Mouse (Mus musculus) adrenal gland, postnatal 10 days (tissue): Measurements from ENCODE around the gene Mast3. TPM values are rescaled to one million over a fixed set of nuclear protein-coding genes. Genes with fewer than 3 reads are reported as not detected.

ENCODE experiments used
- DNase-seq: peaks from one replicate; pipeline ENCODE4 v3.0.0; 2021; ENCODE audit warnings: mixed read lengths
- total RNA-seq, 2 experiments: library from RNA; stranded (reverse); gene quantifications; 2 replicates each; pipeline ENCODE4 v1.2.3; 2021

Mast3 gene
- total RNA-seq, 2 experiments from 2014 or later = 17.7 to 22.8 TPM

DNA sequence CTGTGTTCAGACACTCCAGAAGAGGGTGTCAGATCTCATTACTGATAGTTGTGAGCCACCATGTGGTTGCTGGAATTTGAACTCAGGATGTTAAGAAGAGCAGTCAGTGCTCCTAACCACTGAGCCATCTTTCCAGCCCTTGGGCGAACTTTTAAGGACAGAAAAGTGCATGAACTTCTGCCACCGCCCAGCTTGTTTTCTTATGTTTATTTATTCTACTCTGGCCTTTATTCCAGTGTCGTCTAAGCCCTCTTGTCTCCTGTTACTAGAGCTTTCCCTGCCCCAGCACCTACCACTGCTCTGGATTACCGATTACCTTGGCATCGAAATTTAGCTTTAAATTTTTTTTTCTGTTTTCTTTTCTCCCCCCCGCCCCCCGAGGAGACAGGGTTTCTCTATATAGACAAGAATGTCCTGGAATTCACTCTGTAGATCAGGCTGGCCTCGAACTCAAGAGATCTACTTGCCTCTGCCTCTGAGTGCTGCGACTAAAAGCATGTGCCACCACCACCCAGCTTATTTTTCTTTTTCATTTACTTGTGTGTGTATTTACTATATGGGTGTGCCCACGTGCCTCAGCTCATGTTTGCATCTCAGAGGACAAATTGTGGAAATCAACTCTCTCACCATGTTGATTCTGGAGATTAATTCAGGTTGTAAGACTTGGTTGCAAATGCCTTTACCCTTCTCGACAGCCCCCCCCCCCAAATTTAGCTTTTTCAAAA, 1.9 kb downstream of the Mast3 start:
- DNase-seq = no peak

DNA sequence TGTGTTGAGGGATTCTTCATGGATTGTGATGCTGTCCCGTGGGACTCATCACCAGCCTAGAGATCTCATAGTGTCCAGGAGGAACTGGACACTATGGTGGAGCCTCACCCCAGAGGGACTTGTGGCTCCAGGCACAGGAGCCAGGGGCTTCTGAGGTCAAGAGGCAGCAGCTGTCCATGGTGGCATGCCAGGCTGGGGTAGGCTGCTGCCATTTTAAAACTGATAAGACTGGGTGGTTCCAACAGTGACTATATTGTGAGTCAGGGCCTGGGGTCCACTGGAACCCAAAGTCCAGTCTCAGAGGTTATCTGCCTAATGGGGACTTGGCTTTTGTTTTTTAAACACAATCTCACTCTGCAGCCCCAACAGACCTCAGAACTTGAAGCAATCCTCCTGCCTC, 3.0 kb downstream of the Mast3 start:
- DNase-seq = no peak

DNA sequence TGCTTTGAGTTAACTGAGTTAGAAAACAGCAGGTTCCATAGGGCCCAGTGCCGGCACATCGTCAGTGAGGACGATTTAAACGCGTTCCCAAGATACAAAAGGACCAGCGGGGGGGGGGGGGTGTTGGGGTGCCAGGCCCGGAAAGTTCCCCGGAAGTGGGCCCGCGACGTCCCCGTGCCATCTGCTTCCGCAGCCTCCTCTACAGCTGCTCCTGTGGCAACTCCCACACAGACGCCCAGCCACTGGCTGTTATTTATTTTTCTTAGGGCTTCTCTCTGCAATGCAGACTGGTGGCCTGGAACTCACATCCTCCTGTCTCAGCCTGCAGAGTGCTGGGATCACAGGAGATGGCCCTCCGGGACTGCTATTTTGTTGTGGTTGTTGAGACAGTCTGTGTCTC, 3.7 kb downstream of the Mast3 start:
- no peak for DNase-seq

DNA sequence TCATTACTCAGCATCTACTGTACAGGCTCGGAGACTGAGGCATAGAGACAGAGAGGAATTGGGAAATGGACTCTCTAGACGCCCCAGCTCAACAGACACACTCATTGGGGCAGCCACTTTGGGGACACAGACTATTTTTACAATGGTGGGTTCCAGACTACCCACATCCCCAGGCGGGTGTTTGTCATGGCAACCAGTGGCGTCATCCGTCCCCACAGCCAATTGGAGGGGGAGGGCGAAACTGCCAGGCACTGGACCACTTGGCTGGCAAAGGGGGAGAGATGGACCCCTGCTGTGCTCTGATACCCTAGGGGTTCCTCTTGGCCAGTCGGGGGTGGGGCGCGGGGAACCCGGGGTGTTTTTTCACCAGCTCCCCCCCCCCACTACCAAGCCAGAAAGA, 4.2 kb downstream of the Mast3 start:
- DNase-seq = no peak

DNA sequence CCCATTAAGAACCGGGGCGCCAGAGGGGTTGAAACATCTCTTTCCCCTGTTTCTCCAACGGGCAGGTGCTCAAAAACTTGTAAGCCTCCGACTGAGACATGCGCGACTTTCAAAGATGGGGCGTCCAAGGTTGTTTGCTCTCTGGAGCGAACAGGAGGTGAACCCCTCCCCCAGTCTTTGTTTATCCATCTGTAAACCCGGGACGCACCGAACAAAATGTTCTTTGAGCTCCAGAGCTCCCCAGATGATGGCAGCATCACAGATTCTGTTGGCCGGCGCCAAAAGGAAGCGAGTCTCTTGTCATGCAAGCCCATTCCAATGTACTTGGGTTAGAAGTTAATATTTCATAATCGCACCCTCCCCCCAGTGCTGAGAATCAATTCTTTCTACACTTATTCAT, 6.6 kb downstream of the Mast3 start:
- no peak for DNase-seq

DNA sequence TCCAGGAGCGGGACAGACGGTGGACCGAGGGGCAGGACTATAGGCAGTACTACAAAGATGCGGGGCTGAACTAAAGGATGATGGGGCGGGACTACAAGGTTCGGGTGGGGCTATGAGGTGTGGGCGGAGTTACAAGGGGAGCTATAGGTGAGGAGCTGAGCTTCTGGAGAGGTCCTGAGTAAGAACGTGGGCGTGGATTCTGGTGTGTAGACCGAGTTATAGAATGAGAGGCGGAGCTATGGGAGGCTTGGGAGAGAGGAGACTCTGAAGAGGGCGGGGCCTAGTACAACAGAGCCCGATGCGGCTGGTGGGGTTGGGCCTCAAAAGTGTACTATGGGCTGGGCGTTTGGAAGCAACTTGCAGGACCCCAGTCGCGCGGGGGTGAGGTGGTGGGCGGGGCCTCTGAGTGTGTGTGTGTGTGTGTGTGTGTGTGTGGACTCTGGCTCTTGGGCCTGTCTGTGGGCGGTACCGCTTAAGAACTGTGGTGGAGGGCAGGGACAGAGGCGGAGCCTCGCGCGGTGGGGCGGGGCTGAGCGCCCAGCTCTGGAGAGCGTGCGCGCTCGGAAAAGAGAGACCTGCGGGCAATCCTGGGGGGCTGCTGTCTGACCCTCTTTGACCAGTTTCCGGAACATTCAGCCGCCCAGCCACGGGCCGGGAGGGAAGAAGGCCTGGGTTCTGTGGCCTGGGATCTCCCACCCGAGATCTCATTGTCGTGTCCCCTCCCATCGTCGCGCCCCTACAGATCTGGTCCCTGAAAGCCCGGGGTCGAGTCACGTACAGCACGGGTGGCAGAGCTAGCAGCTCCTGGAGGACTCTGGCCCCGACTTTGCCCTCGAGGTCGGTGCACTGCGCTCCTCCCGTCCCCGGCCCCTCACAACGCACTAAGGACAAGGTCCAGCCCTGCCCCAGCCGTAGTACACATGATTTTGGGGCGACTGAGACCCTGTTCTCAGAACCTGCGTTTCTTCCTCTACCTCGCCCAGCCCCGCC, 7.5 kb downstream of the Mast3 start:
- peak; percentile 92 for DNase-seq

GRCm38 (mm10) chr8:70796403-70797080, 8.3 kb downstream of the Mast3 start:
- peak; percentile 96 for DNase-seq

- no peak for DNase-seq
These were observed 9.5 kb downstream of the Mast3 start for GRCm38 (mm10) chr8:70795370-70795769.

GRCm38 (mm10) chr8:70794215-70794614, 10.6 kb downstream of the Mast3 start:
- DNase-seq = no peak

DNA sequence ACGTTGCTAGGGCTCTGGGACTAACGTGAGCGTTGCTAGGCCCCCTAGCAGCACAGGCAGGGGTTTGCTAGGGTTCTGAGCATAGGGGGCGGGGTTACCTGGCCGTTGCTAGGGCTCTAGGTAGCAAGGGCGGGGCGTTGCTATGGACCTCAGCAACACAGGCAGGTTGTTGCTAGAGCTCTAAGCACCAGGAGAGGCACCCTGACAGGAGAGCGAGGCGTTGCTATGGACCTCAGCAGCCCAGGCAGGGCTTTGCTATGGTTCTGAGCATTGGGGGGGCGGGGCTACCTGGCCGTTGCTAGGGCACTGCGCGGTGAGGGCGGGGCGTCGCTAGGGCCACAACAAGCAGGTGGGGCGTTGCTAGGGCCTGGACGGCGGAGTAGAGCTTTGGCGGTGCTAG, 12.2 kb downstream of the Mast3 start:
- peak; percentile 69 for DNase-seq

GRCm38 (mm10) chr8:70791975-70792691, 12.7 kb downstream of the Mast3 start:
- DNase-seq = peak; percentile 99

DNA sequence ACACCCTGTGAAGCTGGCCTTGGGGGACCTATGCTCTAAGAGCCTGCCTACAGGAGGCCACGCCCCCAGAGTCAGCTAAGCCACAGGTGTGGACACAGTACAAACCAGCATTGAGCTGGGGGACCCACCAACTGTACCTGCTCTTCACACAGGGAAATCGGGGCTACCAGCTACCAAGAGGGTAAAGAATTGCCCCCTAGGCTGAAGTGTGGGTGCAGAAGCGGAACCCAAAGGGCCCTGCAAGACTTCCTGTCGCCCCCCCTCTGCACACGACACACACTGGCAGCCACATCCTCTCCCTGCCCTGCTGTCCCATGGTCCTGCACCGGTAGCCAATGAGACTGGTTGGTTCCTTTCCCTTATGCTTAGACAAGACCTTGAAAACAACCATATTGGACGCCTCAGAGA, 13.6 kb downstream of the Mast3 start:
- no peak for DNase-seq

DNA sequence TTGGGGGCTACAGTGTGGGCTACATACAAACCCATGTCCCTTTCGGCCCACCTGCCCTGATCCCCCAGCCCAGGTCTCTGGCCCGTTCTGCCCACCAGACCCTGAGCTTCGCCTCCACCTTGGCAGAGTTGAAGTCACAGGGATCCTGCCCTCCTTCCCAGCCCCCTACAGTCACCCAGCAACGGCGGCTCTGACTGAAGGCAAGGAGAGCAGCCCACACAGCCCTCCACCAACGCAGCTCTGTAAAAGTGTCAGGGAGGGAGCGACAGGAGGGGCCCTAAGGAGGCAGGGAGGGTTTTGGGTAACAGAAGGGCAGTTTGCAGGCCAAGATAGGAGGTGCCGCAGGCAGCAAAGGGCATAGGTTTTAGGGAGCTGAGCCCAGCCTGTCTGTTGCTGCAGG, 14.0 kb downstream of the Mast3 start:
- no peak for DNase-seq

GRCm38 (mm10) chr8:70789046-70789445, 15.8 kb downstream of the Mast3 start:
- DNase-seq = no peak

DNA sequence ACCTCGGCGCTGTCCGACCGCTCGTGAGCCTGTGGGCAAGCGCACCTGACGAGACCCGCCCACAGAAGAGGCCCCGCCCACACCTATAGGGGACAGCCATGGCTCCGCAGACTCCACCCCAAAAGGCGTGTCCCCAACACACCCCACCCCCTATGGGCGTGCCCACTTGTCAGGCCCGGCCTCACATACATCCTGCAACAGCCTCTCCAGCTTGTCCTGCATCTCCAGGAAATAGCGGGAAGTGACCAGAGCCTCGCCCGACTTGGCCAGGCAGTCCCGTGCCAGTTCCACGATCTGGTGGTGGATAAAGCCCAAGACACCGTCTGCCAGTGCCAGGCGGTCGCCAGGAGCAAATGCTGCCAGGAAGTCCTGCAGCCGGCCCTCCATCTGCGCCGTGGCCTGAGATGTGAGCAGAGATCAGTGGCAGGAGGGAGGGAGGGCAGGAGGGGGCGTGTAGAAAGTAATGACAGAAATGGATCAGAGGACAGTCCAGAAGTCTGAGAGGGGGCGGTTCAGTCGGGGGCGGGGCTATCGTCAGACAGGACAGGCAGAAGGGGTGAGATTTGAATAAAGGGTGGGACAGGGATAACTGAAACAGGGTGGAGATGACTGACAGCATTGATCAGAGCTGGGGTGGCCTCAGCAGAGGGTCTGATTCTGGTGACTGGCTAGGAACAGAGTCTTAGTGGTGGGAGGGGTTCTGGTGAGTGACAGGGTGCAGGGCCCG, 16.8 kb downstream of the Mast3 start:
- DNase-seq = no peak

DNA sequence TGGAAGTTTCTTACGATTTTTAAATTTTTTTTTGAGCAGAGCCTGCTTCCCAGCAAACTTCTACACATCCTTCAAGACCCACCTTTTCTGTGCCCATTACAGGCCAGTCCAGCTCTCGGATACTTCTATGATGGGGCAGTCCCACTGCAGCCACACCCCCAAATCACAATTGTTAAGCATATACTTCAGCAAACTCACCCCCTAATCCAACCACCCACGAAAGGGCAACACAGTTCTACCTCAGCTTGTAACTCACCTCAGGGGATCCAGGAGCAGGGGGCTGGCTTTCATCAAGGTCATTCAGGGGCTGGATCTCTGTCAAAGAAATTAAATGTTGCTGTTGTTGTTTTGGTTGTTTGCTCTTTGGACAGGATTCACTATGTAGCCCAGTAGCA, 17.8 kb downstream of the Mast3 start:
- DNase-seq = no peak

DNA sequence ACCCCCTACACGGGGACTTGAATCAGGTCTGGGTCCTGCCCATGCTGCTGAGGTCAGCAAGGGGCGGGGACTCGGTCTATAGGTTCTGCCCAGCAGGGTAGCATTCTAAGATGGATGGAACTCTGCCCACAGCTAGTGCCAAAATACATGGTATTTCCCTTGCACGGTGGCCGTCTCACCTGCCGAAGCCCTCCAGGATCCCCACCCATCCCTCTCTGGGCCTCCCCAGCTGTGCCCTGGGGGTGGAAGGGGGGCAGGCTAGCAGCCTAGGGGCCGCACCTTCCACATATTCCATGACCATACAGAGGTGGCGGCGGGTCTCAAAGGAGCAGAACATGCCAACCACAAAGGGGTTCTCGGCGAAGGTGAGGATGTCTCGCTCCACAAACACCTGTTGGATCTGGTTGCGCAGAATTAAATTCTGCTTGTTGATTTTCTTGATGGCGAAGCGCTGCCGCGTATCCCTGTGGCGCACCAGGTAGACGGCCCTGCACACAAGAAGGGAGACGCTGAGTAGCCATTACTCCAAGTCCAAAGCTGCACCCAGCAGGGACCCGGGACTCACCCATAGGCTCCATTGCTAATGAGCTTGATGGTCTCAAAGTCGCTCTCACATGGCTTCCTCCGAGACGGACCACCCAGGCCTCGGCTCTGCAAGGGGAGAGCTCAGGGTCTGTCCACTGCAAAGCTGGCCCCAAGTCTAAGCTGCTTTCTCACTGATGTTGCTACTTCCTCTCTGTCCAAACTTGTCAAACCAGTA, 18.4 kb downstream of the Mast3 start:
- no peak for DNase-seq

DNA sequence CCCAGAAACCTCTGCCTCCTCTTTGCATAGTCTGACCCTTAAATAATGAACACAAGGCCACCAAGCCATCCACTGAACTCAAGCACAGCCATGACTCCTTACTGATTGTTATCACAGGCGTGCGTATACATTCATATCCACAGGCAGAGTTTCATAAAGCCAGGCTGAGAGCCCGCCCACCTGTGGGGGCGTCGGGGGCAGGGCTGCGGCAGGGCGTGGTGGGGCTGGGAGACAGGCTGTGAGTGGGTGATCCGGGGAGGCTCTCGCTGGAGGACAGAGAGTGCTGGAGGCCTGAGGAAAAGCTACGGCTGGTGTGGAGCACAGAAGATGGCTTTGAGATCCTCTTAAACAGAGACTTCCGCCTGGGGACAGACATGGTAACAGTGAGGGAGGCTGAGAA, 24.8 kb downstream of the Mast3 start:
- no peak for DNase-seq

DNA sequence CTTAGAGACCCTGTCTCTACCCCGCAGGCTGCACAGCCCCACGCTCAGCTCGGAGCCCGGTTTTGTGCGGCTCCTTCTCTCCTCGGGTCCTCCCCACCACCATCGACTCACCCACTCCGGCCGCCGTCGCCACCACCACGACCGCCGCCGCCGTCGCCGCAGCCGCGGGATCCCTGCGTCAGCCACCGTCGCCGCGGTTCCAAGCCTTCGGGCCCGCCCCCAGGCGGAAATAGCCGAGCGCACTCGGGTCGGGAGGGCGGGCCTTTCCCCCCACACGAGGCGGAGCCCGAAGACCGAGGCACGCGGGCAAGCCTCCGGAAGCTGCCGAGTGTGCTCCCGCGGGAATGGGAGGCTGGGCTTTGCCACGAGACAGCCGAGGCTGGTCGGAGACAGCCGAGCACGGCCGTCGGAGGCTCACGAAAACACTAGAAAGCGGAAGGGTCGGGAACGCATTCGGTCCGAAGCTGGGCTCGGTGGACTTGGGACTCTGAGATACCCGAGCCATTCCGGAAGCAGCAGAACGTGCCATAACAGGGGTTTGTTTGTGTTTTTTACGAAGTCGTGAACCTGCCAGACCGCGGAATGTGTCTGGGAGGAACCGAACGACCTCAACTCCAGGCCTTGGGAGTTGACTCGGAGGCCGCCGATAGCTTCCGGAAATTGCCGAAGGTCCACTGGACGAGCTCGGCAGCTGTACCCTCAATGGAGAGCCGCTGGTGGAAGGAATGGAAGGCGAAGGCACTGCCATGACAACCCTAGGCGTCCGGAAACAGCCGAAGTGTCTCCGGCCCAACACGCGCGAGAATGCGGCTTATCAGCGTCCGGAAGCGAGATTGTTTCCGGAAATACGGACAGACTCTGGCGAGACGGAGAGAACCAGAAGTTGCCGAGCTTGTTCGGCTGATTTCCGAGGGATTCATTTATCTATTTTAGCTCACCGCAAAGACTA, 28.1 kb downstream of the Mast3 start, which contains the start of gene Pik3r2:
Gene Pik3r2 (minus strand): TSS at position 218 of the 949 bp plus-strand sequence.
- DNase-seq = peak; percentile 99
